Mouse (Mus musculus) gastrocnemius, postnatal 36 days (tissue): ENCODE measurements around the gene Bckdk. TPM values are rescaled to one million over a fixed set of nuclear protein-coding genes. Genes with fewer than 3 reads are reported as not detected.

Experiments
- total RNA-seq, 2 experiments: library from RNA; stranded (reverse); gene quantifications; 2 replicates each; pipeline ENCODE4 v1.2.3; 2021

The Bckdk gene
- total RNA-seq, 2 experiments from 2014 or later, result 155 TPM

Other genes starting within 250 kb of the Bckdk start
- gene Bcl7c, start 195.1 kb upstream of the Bckdk start, total RNA-seq, result 10 to 100 TPM; 33.7 to 35.3 TPM
- gene Ctf1, start 191.3 kb upstream of the Bckdk start, total RNA-seq, result 10 to 100 TPM; 14.6 to 18.7 TPM
- gene Ctf2, start 171.9 kb upstream of the Bckdk start, total RNA-seq, result not detected
- gene Fbxl19, start 159.5 kb upstream of the Bckdk start, total RNA-seq, result 1 to 10 TPM; 1.9 to 2.5 TPM
- 1 to 10 TPM; 8.4 to 9.2 TPM for gene Orai3, start 134.3 kb upstream of the Bckdk start, total RNA-seq
- 10 to 100 TPM; 13.0 to 21.3 TPM for gene Setd1a, start 127.4 kb upstream of the Bckdk start, total RNA-seq
- 1 to 10 TPM in 1 of 2 experiments, under 1 TPM in 1; 0.31 to 2.1 TPM for gene Gm49388, start 118.5 kb upstream of the Bckdk start, total RNA-seq
- 1 to 10 TPM; 5.5 to 5.6 TPM for gene Hsd3b7, start 103.5 kb upstream of the Bckdk start, total RNA-seq
- gene Stx4a, start 79.8 kb upstream of the Bckdk start, total RNA-seq, result 10 to 100 TPM; 43.0 to 47.4 TPM
- 1 to 10 TPM in 1 of 2 experiments, under 1 TPM in 1; 0.64 to 1.1 TPM for gene Stx1b, start 79.5 kb upstream of the Bckdk start, total RNA-seq
- 10 to 100 TPM; 10.4 to 12.7 TPM for gene Zfp646, start 27.9 kb upstream of the Bckdk start, total RNA-seq
- 1 to 10 TPM; 2.4 to 3.6 TPM for gene Zfp668, start 27.3 kb upstream of the Bckdk start, total RNA-seq
- 1 to 10 TPM; 1.5 to 1.7 TPM for gene Prss53, start 13.1 kb upstream of the Bckdk start, total RNA-seq
- gene Gm21974, start 8.6 kb upstream of the Bckdk start, total RNA-seq, result not detected
- 10 to 100 TPM; 10.6 to 12.2 TPM for gene Vkorc1, start 8.5 kb upstream of the Bckdk start, total RNA-seq
- gene Kat8, start 8.4 kb downstream of the Bckdk start, total RNA-seq, result 10 to 100 TPM; 20.7 to 20.9 TPM
- not detected for gene Prss8, start 26.0 kb downstream of the Bckdk start, total RNA-seq
- 1 to 10 TPM; 6.5 to 7.2 TPM for gene Prss36, start 42.6 kb downstream of the Bckdk start, total RNA-seq
- 10 to 100 TPM; 60.9 to 92.2 TPM for gene Fus, start 63.4 kb downstream of the Bckdk start, total RNA-seq
- 1 to 10 TPM; 1.2 to 1.6 TPM for gene Pycard, start 89.8 kb downstream of the Bckdk start, total RNA-seq
- 100 to 1,000 TPM; 200 to 226 TPM for gene Trim72, start 99.9 kb downstream of the Bckdk start, total RNA-seq
- 1 to 10 TPM; 1.6 TPM for gene Itgam, start 158.6 kb downstream of the Bckdk start, total RNA-seq
- under 1 TPM in 1 of 2 experiments, not detected in 1; 0.05 TPM for gene Gm49368, start 158.6 kb downstream of the Bckdk start, total RNA-seq
- under 1 TPM; 0.15 to 0.67 TPM for gene Itgax, start 225.5 kb downstream of the Bckdk start, total RNA-seq